8 mouse cellular contexts compared by ENCODE assay signal in genomic region chr1:120264861-120265686, GRCm38 (mm10). TPM values are rescaled to one million over a fixed set of nuclear protein-coding genes. Genes with fewer than 3 reads are reported as not detected.
A peak's percentile ranks its signal among the peaks of the same experiment; 100 is the strongest.
DNase-seq lines count a peak whose midpoint lies in the region; ATAC-seq lines count a peak whose summit lies in the region.

No protein-coding gene starts in this region.

- no peaks in the 10 kb centered on the region for H3K36me3 ChIP-seq in hindbrain, embryonic 14.5 days (replicated peaks; ENCODE audit: control insufficient read depth, insufficient read depth)

- H3K4me3 ChIP-seq in hindbrain, embryonic 14.5 days (replicated peaks; ENCODE audit: low read length): peak overlapping the region; percentile 37

- H3K9me3 ChIP-seq in hindbrain, embryonic 14.5 days (ENCODE audit: control insufficient read depth, low read length): no peaks in the 10 kb centered on the region

- 3% methylated on average over 40 of the region's 40 CpGs for WGBS in hindbrain, embryonic 14.5 days

- no peak overlapping the region for H3K27ac ChIP-seq in hindbrain, embryonic 14.5 days

- DNase-seq in R1 (ENCODE audit: low read depth, low spot score): peak; percentile 84
- peak; percentile 52 to 76 for DNase-seq in cerebellum, postnatal 25 days
- DNase-seq in frontal cortex, postnatal 25 days (ENCODE audit: low spot score in 2 of 2): peak; percentile 27 to 36
- peak; percentile 55 for DNase-seq in hindbrain, embryonic 14.5 days (ENCODE audit: low spot score)
- DNase-seq in layer of hippocampus, postnatal 36 days: peak; percentile 65 to 73
- peak; percentile 93 for DNase-seq in lung, postnatal 25 days (ENCODE audit: low spot score)
- DNase-seq in retina, embryonic 14.5 days (ENCODE audit: low spot score): peak; percentile 75
- DNase-seq in thymus, postnatal 36 days: peak; percentile 59 to 66

- H3K27me3 ChIP-seq in hindbrain, embryonic 14.5 days (ENCODE audit: control insufficient read depth, insufficient read depth, low read length): peaks cover 13% of the 10 kb centered on the region; the same call in 1 of the 2 replicates

- ATAC-seq in hindbrain, embryonic 14.5 days (ENCODE audit: low FRiP score): peak; percentile 78

- H3K4me1 ChIP-seq in hindbrain, embryonic 14.5 days (replicated peaks; ENCODE audit: control insufficient read depth, insufficient read depth, low read length): no peaks in the 10 kb centered on the region

- peak overlapping the region; percentile 80 for H3K4me2 ChIP-seq in hindbrain, embryonic 14.5 days (replicated peaks)

- H3K9ac ChIP-seq in hindbrain, embryonic 14.5 days: peak overlapping the region; percentile 29

RNA-seq across cellular contexts. Expression of gene Steap3, which starts 7.4 kb away (rescaled TPM):
- 2.7 and 3.0 TPM in 2 replicates for polyA plus RNA-seq in hindbrain, embryonic 14.5 days (2014; fragmentation: Nextera tagmentation; extraction: Ambion mirVana)
- 1 to 10 TPM; 7.1 to 7.2 TPM for total RNA-seq in layer of hippocampus, postnatal 36 days (2021)

Comparison
In these comparisons a context has a peak if more than half of its experiments do, and no peak if none do; other contexts are left out.
1. DNase-seq: peak in every context shown above with its lines; median percentile 93 in lung, postnatal 25 days; 84 in R1; 75 in retina, embryonic 14.5 days; 69 in layer of hippocampus, postnatal 36 days; 64 in cerebellum, postnatal 25 days; 62 in thymus, postnatal 36 days; 55 in hindbrain, embryonic 14.5 days; 32 in frontal cortex, postnatal 25 days.